Mouse (Mus musculus) left cerebral cortex, adult 11 months (tissue): ENCODE data around the gene Slco1a5.
"Not testable (repeated sequence)": the region's sequence is repeated elsewhere in the genome, so short reads cannot be mapped to it uniquely, and the experiment has no call there.

Experiments
- DNase-seq: peaks from one replicate; pipeline ENCODE4 v3.0.0; 2022; ENCODE audit warnings: low spot score

Slco1a5 gene

DNA sequence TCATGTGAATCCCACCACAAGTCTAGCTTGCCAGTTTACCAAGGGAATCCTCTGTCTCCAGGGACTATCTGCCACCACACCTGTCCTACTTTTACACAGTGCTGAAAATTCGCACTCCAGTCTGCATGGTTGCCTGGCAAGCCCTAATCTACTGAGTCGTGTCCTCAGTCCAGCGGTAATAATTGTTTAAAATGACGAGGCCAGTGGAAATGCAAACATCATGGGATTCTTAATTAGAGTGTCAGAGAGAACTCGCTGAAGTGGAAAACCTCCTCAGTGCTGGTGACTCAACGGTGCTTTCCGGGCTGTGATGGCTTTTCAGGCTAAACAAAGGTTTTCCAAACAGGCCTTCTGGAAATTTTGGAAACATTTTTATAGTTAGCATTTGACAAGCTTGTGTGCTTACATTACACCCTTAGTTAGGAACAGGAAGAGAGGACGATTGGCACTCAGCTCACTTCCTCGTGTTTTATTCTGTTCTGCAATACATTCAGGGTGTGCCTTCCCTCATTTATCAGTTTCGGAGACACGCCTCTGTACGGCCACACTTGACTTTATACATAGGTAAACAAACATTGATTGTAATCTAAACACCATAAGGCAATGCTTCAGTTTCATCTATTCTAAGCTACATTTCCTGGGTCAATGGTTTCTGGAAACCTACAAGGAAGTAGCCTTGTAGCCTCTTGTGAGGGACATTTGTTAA, 33.2 kb downstream of the Slco1a5 start:
- DNase-seq: no peak

DNA sequence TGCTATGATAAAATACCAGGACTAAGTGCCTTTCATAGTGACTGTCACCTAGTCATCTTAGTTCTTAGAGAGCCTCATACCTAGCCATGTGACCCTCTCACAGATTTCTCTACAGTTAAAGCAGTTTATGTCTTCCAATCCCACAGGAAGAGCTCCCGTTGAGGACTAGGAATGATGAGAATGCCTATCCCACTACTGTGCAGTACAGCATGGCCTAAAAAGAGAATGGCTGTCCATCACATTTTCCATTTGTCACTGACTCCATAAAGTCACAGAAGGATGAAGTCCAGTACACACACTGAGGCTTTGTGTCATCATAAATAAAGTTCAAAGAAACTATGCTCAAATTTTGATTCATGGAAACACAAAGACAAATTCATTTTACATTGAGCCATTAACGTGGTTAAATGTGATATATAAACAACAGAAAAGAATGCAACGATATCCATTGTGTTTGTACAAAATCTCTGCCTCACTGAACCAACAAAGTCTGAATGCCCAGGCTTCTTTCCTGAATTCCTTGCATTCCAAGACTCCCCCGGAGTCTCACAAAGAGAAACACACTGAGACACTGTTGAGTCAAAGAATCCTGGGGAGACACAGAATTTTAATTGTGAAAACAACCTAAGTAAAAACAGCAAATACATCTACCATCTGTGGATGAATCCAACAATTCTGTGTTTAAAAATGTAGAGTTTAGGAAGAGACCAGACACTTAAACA, 46.9 kb downstream of the Slco1a5 start:
- DNase-seq: no peak

DNA sequence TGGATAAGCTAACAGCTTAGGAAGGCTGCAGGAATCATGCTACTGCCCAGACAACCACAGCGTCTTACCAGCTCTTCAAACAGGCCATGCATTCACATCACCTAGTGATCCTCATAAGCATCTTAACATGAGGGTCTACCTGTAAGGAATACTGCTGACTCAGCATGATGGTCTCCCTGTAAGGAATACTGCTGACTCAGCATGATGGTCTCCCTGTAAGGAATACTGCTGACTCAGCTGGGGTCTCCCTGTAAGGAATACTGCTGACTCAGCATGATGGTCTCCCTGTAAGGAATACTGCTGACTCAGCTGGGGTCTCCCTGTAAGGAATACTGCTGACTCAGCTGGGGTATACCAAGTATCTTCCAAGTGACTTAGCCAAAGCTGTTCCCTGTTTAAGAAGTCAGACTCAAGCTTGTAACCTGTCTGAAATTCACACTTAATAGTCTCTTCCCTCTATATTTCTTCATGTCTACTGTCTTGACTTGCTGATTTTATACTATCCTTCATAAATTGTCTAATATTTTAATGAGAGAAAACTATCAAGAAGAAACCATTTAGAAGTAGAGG, 72.0 kb downstream of the Slco1a5 start:
- DNase-seq: not testable (repeated sequence)

DNA sequence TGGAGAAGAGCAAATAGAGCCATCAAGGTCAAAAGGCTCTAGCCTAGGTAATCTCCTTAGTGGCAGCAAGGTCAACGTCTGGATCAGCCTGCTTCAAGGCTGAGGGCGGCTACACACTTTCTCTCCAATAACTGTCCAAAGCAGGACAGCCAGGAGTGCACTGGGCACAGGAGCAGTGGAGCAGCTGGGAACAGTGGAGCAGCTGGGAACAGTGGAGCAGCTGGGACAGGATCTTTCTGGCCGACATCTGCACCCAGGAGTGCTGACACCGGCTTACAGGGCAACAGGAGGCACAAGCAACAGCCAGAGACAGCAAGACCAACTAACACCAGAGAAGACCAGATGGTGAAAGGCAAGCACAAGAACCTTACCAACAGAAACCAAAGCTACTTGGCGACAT, 77.7 kb downstream of the Slco1a5 start:
- no peak for DNase-seq

DNA sequence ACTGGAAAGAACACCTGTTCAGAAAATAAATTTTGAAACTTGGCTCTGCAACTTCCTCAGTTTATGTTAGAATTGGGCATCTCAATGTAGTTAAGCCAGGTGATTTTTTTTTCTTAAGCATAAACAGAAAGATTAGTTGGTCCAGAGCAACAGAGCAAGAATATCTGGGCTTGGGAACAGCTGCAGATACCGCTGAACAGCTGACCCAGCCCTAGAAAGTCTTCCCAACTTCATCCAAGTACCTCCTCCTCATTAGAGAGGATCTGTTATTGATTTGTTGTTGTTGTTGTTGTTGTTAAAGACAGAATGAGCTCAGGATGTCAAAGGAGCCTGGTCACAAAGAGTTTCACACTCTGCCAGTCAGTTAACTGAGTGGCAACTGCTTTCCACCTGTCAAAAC, 83.3 kb downstream of the Slco1a5 start:
- no peak for DNase-seq

DNA sequence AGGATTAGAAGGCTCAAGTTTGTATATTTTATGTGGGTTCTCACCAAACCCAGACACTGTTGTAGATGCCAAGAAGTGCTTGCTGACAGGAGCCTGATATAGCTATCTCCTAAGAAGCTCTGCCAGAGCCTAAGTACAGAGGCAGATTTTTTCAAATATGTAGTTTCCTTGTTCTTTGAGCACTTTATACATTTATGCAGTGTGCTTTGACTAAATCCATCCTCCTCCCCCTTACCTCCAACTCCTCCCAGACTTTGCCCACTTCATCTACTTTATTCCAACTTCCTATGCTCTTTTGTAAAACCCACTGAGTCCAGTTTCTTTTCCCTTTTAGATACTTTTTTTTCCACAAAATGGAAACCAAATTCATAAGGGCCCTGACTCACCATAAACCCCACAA, 102.6 kb downstream of the Slco1a5 start:
- no peak for DNase-seq

DNA sequence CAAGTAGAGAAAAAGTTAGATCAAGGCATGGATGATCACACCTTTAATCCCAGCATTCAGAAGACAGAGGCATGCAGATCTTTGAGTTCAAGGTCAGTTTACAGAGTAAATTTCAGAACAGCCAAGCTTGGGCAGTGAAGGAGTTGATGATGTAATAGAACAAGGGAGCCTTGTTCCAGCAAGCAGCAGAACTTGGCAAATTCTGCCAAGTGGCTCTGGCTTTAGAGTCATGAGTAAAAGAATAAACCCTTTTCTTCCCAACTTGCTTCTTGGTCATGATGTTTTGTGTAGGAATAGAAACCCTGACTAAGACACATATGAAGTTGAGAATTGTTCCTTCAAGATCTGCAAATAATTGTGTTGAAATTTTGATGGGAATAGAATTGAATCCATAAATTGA, 111.0 kb downstream of the Slco1a5 start:
- no peak for DNase-seq

DNA sequence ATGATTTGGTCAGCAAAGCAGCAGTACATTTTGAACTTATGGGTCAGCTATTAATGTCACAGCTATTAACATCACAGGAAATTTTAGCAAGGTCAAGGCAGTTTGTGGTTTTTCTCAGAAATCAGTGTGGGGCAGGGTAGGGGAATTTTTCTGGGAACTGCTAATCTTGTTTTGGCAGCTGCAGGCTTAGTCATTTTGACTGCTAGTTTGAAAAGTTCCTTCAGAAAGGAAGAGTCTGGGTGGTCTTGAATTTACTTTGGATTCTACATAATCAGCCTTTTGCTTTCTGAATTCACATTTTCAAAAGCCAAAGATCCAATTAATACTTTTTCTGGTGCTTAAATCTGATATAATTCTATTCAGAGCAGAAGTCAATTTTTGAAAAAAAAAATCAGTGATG, 113.0 kb downstream of the Slco1a5 start:
- no peak for DNase-seq

DNA sequence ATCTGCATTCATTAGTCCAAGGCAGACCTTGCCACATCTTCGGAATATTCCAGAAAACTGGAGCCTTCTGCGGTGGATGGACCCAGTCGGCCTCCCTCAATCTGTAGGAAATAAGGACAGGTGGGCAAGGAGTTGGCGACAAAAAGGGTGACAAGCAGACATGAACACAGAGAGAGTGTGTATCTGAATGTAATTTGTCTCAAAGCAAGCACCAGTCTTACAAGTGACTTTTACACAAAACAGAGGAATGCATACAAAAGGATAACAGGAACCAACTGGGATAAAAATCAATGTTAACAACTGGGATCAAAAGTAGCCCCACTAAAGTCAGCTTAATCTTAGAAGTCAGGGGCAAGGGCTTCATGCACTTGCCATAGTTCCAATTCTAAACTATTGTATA, 114.4 kb downstream of the Slco1a5 start, which contains the start of gene Slco1a6:
Gene Slco1a6, minus strand, starts transcription at position 101 of the 400 bp plus-strand sequence.
- DNase-seq: no peak

DNA sequence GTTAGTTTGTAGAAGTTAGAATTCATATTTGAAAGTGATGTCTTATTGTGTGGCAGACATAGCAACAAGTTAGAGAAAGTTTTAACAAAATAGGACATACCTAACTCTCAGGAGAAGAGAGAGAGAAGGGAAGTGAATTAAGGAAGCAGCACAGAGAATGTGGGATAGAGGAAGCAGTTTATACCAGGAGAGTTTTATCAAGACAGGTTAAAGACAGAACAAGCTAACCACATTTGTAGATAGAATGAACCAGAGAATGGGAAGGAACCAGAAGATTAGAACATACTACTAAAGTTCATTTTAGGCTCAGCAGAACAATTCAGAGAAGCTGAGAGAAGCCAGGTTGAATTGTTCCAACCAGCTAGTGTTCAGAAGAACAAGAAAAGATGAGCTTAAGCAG, 122.3 kb downstream of the Slco1a5 start:
- no peak for DNase-seq

DNA sequence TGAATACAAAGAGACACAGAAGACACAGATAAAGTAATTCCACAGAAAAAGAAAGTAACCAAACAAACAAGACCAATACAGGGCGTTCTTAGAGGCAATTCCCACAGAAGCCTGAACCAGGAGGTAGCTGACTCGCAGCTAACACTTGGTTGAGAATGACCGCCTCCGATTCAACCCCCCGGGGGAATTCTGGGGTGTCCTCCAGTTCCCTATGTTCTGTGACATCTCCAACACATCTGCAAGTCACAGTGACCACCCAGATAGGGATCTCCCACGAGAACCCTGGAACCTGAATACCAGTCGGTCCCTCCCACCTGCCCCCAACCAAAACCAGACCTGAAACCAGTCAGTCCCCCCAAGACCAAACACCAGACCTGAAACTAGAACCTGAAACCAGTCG, 128.5 kb downstream of the Slco1a5 start:
- no peak for DNase-seq

DNA sequence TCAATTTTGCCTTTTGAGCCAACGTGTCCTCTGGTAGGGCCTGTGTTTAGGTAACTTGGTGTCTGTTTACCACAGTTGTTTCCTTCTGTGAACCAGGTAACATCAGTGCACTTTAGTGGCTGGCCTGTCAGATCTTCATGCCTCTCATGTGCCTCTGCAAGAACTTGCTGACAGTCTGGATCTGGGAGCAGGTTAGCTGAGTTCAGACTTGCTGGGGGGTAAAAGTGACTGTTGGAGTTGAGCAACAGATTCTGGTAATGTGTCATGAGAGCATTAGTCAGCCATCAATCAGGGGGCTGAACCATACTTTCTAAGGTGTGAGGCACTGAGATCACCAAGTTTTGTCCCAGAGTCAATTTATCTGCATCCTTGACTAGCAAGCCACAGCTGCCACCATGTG, 130.8 kb downstream of the Slco1a5 start:
- no peak for DNase-seq

DNA sequence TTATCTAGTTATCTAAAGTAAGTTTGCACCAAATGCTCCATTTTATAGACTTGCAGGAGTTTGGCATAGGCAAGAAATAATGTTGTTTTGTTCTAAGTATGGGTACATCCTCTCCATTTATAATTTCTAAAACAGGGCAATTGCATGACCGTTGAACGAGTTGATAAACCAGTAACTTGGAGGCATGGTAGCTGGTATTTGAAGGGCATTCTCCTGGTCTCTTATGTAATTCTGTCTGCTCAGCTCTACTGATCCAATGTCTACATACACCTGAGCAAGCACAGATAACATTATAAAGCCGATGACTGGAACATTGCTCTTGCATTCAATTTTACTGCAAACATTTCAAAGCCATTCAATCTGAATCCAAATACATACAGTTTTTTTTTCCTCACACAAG, 135.4 kb downstream of the Slco1a5 start:
- no peak for DNase-seq

DNA sequence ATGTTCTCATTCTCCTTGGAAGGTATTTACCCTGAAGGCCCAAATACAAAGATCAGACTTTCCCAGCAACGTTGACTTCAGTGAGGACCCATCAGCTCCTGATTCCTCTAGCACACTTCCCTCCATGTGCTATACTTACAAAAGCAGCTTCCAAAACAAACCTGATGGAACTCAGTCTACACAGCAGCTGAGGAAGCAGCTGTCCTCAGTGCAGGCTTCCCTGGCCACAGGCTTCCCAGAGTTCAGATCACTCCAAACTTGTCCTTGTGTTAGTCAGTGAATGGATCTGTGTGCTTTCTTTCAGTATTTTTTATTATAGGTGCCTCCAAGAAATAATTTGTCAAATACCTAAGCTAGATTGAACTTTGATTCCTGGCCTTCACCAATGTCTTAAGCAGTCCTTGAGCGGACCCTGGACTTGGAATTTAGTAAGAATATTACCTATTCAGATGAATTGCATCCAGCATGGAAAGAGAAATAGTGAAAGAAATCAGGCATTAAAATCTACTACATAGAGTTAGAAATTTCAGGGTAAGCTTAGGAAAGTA, 136.8 kb downstream of the Slco1a5 start:
- no peak for DNase-seq
